Mouse (Mus musculus) spleen, postnatal 0 days (tissue): ENCODE results near the gene Diras1. TPM values are rescaled to one million over a fixed set of nuclear protein-coding genes. Genes with fewer than 3 reads are reported as not detected.

Experiments used
- polyA plus RNA-seq: library from polyadenylated mRNA; unstranded; fragments of >200 nt; fragmentation: Nextera tagmentation; extraction: Ambion mirVana; gene quantifications from 2 replicates; pipeline ENCODE4 v1.2.1, GENCODE M21; 2015

The Diras1 gene
- not detected in 2 replicates for polyA plus RNA-seq

GRCm38 (mm10) chr10:81025639-81026275, at the start of gene Diras1:
Gene Diras1, minus strand, starts transcription at chr10:81025662.

GRCm38 (mm10) chr10:81069836-81070235, 44.4 kb upstream of the Diras1 start, which contains the start of gene Thop1:
Gene Thop1, plus strand, starts transcription at chr10:81070035.

DNA sequence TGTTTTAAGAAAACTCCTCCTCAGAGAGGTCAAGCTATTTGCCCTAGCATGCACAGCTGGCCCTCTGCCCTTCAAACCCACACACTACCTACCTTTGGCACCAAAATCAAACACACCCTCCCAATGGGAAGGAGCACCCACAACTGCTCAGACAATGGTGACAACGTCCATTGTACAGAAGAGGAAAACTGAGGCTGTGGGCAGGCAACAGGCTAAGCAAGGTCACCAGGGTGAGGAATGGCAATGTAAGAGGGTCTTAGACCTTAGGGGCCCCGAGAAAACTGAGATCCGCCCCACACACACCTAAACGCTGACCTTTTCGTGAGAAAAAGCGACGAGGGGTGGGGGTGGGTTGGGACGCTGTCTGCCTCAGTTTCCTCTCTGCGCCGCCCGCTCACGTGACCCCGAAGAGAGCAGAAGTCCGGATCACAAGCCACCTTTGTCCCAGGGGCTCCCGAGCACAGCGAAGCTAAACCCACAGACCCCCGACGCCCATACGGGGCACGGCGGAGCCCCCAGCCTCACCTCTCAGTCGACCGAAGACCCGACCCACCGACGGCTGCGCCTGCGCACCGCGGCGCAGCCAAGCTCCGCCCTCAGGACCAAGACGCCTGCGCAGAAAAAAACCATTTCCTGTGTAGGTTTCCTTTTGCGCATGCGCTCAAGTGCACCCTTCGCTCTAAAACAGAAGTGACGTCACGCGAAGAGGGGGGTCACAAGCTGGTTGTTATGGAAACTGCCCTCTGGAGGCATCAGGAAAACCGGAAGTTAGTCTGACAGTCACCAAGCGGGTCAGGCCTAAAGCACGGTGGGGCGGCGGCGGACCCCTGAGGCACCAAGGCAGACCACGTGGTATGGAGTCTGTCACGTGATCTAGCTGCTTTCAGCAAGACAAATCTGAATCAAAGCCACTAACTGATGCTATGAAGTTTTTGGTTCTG, 34.4 kb upstream of the Diras1 start, which contains the start of gene Sgta:
Gene Sgta, minus strand, starts transcription at position 579 of the 941 bp plus-strand sequence.

GRCm38 (mm10) chr10:81036988-81037580, 11.6 kb upstream of the Diras1 start, which contains the start of gene Slc39a3:
Gene Slc39a3, minus strand, starts transcription at chr10:81037426.

DNA sequence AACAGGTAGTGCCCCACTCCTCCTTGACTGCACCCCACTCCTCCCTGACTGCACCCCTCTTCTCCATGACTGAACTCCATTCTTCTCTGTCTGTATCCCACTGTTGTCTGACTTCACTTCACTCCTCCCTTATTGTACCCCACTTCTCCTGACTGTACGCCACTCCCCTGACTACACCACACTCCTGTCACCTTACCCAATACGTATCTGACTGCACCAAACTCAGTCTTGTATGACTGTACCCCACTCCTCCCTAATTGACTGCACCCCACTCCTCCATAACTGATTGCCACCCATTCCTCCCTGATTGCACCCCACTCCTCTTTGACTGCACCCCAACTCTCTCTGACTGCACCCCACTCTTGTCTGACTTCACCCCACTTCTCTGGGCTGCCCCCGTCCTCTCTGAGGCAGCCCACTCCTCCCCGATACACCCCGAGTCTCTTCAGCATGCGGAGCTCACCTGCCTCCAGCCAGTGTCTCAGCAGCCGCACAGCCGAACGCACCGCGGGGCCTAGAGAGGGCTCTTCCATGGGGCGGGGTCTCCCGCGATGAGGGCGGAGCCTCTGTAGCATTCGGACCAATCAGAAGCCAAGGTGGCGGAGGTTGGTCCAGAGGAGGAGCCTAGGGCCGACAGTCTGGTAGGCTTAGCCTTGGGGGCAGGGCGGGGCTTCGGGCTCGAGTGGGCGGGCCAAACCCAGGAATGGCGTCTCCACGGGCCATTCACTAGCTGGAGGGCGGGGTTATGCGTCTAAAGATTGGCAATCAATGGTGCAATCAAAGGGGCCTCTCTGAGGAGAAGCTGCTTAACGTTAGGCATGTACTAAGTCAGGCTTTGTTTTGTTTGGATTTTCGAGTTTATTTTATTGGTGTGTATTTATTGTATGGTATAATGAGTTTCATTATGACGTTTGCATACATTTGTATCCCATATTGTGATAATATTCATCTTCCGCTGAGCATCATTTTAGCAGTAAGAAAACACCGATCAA, 10.8 kb downstream of the Diras1 start, which contains the start of gene Gng7:
Gene Gng7, minus strand, starts transcription at position 553 of the 992 bp plus-strand sequence.

Other genes starting within 250 kb of the Diras1 start
- gene Sf3a2, start 227.5 kb downstream of the Diras1 start, polyA plus RNA-seq, result 43.1 and 44.2 TPM in 2 replicates
- 91.0 and 101 TPM in 2 replicates for gene Plekhj1, start 227.0 kb downstream of the Diras1 start, polyA plus RNA-seq
- gene Amh, start 220.4 kb downstream of the Diras1 start, polyA plus RNA-seq, result 0.07 TPM in 1 of 2 replicates, not detected in the other
- 0.13 and 0.29 TPM in 2 replicates for gene Jsrp1, start 212.2 kb downstream of the Diras1 start, polyA plus RNA-seq
- 1,694 and 1,746 TPM in 2 replicates for gene Oaz1, start 199.0 kb downstream of the Diras1 start, polyA plus RNA-seq
- gene Lingo3, start 181.6 kb downstream of the Diras1 start, polyA plus RNA-seq, result 0.24 TPM in 1 of 2 replicates, not detected in the other
- gene Lsm7, start 170.5 kb downstream of the Diras1 start, polyA plus RNA-seq, result 245 and 270 TPM in 2 replicates
- 70.4 and 75.6 TPM in 2 replicates for gene Sppl2b, start 170.4 kb downstream of the Diras1 start, polyA plus RNA-seq
- gene Tmprss9, start 153.8 kb downstream of the Diras1 start, polyA plus RNA-seq, result 0.08 TPM in 1 of 2 replicates, not detected in the other
- 233 and 235 TPM in 2 replicates for gene Timm13, start 124.7 kb downstream of the Diras1 start, polyA plus RNA-seq
- 10.5 and 12.7 TPM in 2 replicates for gene Lmnb2, start 107.4 kb downstream of the Diras1 start, polyA plus RNA-seq
- 10.3 and 11.5 TPM in 2 replicates for gene Gadd45b, start 95.6 kb downstream of the Diras1 start, polyA plus RNA-seq
- gene Gng7, start 10.7 kb downstream of the Diras1 start, polyA plus RNA-seq, result 0.67 and 0.95 TPM in 2 replicates
- gene Slc39a3, start 11.8 kb upstream of the Diras1 start, polyA plus RNA-seq, result 5.5 and 7.1 TPM in 2 replicates
- 54.6 and 63.6 TPM in 2 replicates for gene Sgta, start 34.5 kb upstream of the Diras1 start, polyA plus RNA-seq
- 19.3 and 20.4 TPM in 2 replicates for gene Thop1, start 44.4 kb upstream of the Diras1 start, polyA plus RNA-seq
- 0.30 and 0.38 TPM in 2 replicates for gene Creb3l3, start 73.2 kb upstream of the Diras1 start, polyA plus RNA-seq
- 93.5 and 93.8 TPM in 2 replicates for gene Map2k2, start 80.3 kb upstream of the Diras1 start, polyA plus RNA-seq
- 59.5 and 59.9 TPM in 2 replicates for gene Zbtb7a, start 109.6 kb upstream of the Diras1 start, polyA plus RNA-seq
- 25.3 and 25.7 TPM in 2 replicates for gene Pias4, start 142.3 kb upstream of the Diras1 start, polyA plus RNA-seq
- 454 and 484 TPM in 2 replicates for gene Eef2, start 151.0 kb upstream of the Diras1 start, polyA plus RNA-seq
- 22.4 and 23.8 TPM in 2 replicates for gene Dapk3, start 157.3 kb upstream of the Diras1 start, polyA plus RNA-seq
- not detected in 2 replicates for gene 4930442H23Rik, start 158.2 kb upstream of the Diras1 start, polyA plus RNA-seq
- not detected in 2 replicates for gene Nmrk2, start 176.4 kb upstream of the Diras1 start, polyA plus RNA-seq
- gene Atcay, start 205.2 kb upstream of the Diras1 start, polyA plus RNA-seq, result not detected in 2 replicates
- gene Zfr2, start 207.5 kb upstream of the Diras1 start, polyA plus RNA-seq, result 0.65 and 0.82 TPM in 2 replicates
- 4.1 and 6.0 TPM in 2 replicates for gene Matk, start 227.3 kb upstream of the Diras1 start, polyA plus RNA-seq
- 126 and 131 TPM in 2 replicates for gene Mrpl54, start 241.3 kb upstream of the Diras1 start, polyA plus RNA-seq
- 17.8 and 19.1 TPM in 2 replicates for gene Apba3, start 241.3 kb upstream of the Diras1 start, polyA plus RNA-seq